Mouse (Mus musculus) heart, adult 2 months (tissue): ENCODE measurements at regions not wholly inside any gene's neighbourhood (a gene's known extent, or its start where the extent isn't known, plus 50 kb on each side); places are given as distances from the start of the nearest gene placed in this dataset.

ENCODE experiments used
- DNase-seq, 2 experiments: peaks; one replicate each; pipeline ENCODE4 v3.0.0; 2021
- H3K27ac ChIP-seq: fragments of 200-600 bp; 2 replicates; pipeline ENCODE4 v1.8.1; 2022
- H3K27me3 ChIP-seq: fragments of 200-500 bp; 2 replicates; pipeline ENCODE4 v1.6.1; 2012; ENCODE audit warnings: mild to moderate bottlenecking, low read length, inconsistent platforms, mixed read lengths; ENCODE audit not compliant: control insufficient read depth, insufficient read depth
- H3K36me3 ChIP-seq: fragments of 200-500 bp; 2 replicates; pipeline ENCODE4 v1.6.1; 2012; ENCODE audit warnings: low read length, inconsistent platforms; ENCODE audit not compliant: control insufficient read depth, insufficient read depth
- H3K4me1 ChIP-seq: fragments of 200-500 bp; 2 replicates; pipeline ENCODE4 v1.6.1; 2011; ENCODE audit warnings: low read length; ENCODE audit not compliant: control insufficient read depth, insufficient read depth
- H3K4me3 ChIP-seq: fragments of 200-600 bp; 2 replicates; pipeline ENCODE4 v1.8.1; 2022
- H3K79me2 ChIP-seq: fragments of 200-500 bp; replicated peaks from 2 replicates; pipeline ENCODE4 v1.6.1; 2012; ENCODE audit warnings: mild to moderate bottlenecking, inconsistent platforms, low read length, moderate library complexity, mixed read lengths; ENCODE audit not compliant: control insufficient read depth, insufficient read depth
- H3K9ac ChIP-seq: fragments of 200-500 bp; 2 replicates; pipeline ENCODE4 v1.6.1; 2012; ENCODE audit warnings: low read depth, mild to moderate bottlenecking, control low read depth, inconsistent platforms, low read length, mixed read lengths
- CTCF ChIP-seq: fragments of 200-600 bp; IDR thresholded peaks from 2 replicates; pipeline ENCODE4 v1.8.1; 2022; ENCODE audit warnings: antibody characterized with exemption, mild to moderate bottlenecking, moderate library complexity
- EP300 ChIP-seq: fragments of 200-500 bp; IDR thresholded peaks from 2 replicates; pipeline ENCODE4 v1.6.1; 2011; ENCODE audit warnings: low read depth, low read length, control low read depth; ENCODE audit not compliant: insufficient read depth
- POLR2A ChIP-seq: fragments of 200-500 bp; IDR thresholded peaks from 2 replicates; pipeline ENCODE4 v1.6.1; 2011; ENCODE audit warnings: mild to moderate bottlenecking, low read depth, low read length, control low read depth; ENCODE audit not compliant: insufficient read depth
- WGBS: fragments of 180-500 bp; shearing (Covaris S2); methylation state at CpG from one replicate; pipeline ENCODE4 v1.1.7; 2018; 5-methylcytosine and 5-hydroxymethylcytosine counted together
- intact Hi-C: fragments of 180-260 bp; cut with DNase I; formaldehyde crosslinking; loops from one replicate; pipeline ENCODE4 v1.15.1; 2025

- Histone ChIP-seq H3K4me3 (no peak overlapping the region), H3K4me1 (peaks cover 7% of the 10 kb centered on the region), H3K27me3 (no peaks in the 10 kb centered on the region), H3K27ac (no peak overlapping the region), H3K36me3 (no peaks in the 10 kb centered on the region), H3K9ac (no peak overlapping the region), H3K79me2 (no peaks in the 10 kb centered on the region)
- WGBS = 70% methylated on average over 6 of the region's 6 CpGs
- no peak for DNase-seq
- intact Hi-C loops = no loop called here
- TF ChIP-seq CTCF = no peak
- no peak for TF ChIP-seq POLR2A
- no peak for TF ChIP-seq EP300
Observed at GRCm38 (mm10) chr2:167821186-167821585, 110.7 kb upstream of the Ptpn1 start.

- H3K36me3 ChIP-seq = no peaks in the 10 kb centered on the region
- no peak for TF ChIP-seq EP300
- no peak for TF ChIP-seq POLR2A
- TF ChIP-seq CTCF = no peak
- H3K9ac ChIP-seq = no peak overlapping the region
- DNase-seq = peak in 1 of 2 experiments; percentile 60
- H3K79me2 ChIP-seq = no peaks in the 10 kb centered on the region
- intact Hi-C loops = no loop called here
- no peak overlapping the region for H3K4me3 ChIP-seq
- 79% methylated on average over 10 of the region's 10 CpGs for WGBS
- peaks cover 8% of the 10 kb centered on the region for H3K4me1 ChIP-seq
- H3K27ac ChIP-seq = no peak overlapping the region
- no peaks in the 10 kb centered on the region for H3K27me3 ChIP-seq
Observed at GRCm38 (mm10) chr2:167818799-167819198, 113.1 kb upstream of the Ptpn1 start.

GRCm38 (mm10) chr2:167817030-167817429, 114.8 kb upstream of the Ptpn1 start:
- no peak overlapping the region for H3K4me3 ChIP-seq
- intact Hi-C loops = no loop called here
- H3K4me1 ChIP-seq = peaks cover 6% of the 10 kb centered on the region; the same call in 1 of the 2 replicates
- no peaks in the 10 kb centered on the region for H3K36me3 ChIP-seq
- no peak overlapping the region for H3K9ac ChIP-seq
- TF ChIP-seq EP300 (no peak), POLR2A (no peak), CTCF (no peak)
- 71% methylated on average over 9 of the region's 9 CpGs for WGBS
- no peaks in the 10 kb centered on the region for H3K27me3 ChIP-seq
- H3K27ac ChIP-seq = no peak overlapping the region
- no peaks in the 10 kb centered on the region for H3K79me2 ChIP-seq
- no peak for DNase-seq

- TF ChIP-seq CTCF (no peak), EP300 (no peak), POLR2A (no peak)
- H3K4me3 ChIP-seq = no peak overlapping the region
- intact Hi-C loops = no loop called here
- DNase-seq = peak in 1 of 2 experiments; percentile 67
- WGBS = 59% methylated on average over 10 of the region's 10 CpGs
- peaks cover 6% of the 10 kb centered on the region; the same call in 1 of the 2 replicates for H3K4me1 ChIP-seq
- no peak overlapping the region for H3K9ac ChIP-seq
- H3K79me2 ChIP-seq = no peaks in the 10 kb centered on the region
- no peaks in the 10 kb centered on the region for H3K27me3 ChIP-seq
- H3K27ac ChIP-seq = no peak overlapping the region
- no peaks in the 10 kb centered on the region for H3K36me3 ChIP-seq
Observed at GRCm38 (mm10) chr2:167815123-167815522, 116.7 kb upstream of the Ptpn1 start.

GRCm38 (mm10) chr2:167809256-167809655, 119.6 kb upstream of the Tmem189 start:
- no peak for TF ChIP-seq CTCF
- TF ChIP-seq EP300 = no peak
- no peak for TF ChIP-seq POLR2A
- Histone ChIP-seq H3K27ac (no peak overlapping the region), H3K9ac (no peak overlapping the region), H3K79me2 (no peaks in the 10 kb centered on the region), H3K27me3 (no peaks in the 10 kb centered on the region), H3K4me3 (no peak overlapping the region), H3K36me3 (no peaks in the 10 kb centered on the region), H3K4me1 (no peaks in the 10 kb centered on the region; the same call in 1 of the 2 replicates)
- intact Hi-C loops = no loop called here
- DNase-seq = no peak
- 91% methylated on average over 5 of the region's 5 CpGs for WGBS

GRCm38 (mm10) chr2:167805629-167806304, 116.1 kb upstream of the Tmem189 start:
- no peak overlapping the region for H3K9ac ChIP-seq
- DNase-seq = no peak
- H3K79me2 ChIP-seq = no peaks in the 10 kb centered on the region
- intact Hi-C loops = no loop called here
- TF ChIP-seq EP300 = no peak
- no peak for TF ChIP-seq POLR2A
- no peak for TF ChIP-seq CTCF
- H3K36me3 ChIP-seq = no peaks in the 10 kb centered on the region
- no peaks in the 10 kb centered on the region for H3K27me3 ChIP-seq
- WGBS = 75% methylated on average over 15 of the region's 15 CpGs
- H3K27ac ChIP-seq = no peak overlapping the region
- no peak overlapping the region for H3K4me3 ChIP-seq
- peaks cover 3% of the 10 kb centered on the region for H3K4me1 ChIP-seq
